Mouse (Mus musculus): ENCODE results near the gene Igsf23. TPM values are rescaled to one million over a fixed set of nuclear protein-coding genes. Genes with fewer than 3 reads are reported as not detected.
A peak's percentile ranks its signal among the peaks of the same experiment; 100 is the strongest.

Igsf23 gene
- polyA plus RNA-seq, 1 experiment: not detected

- DNase-seq (ENCODE audit: low read depth): peak; percentile 4
- no peak for TF ChIP-seq CTCF (IDR thresholded peaks at IDR 0.05; ENCODE audit: borderline replicate concordance, extremely low read depth, insufficient read depth, insufficient read length)
- TF ChIP-seq POLR2A (IDR thresholded peaks at IDR 0.05; ENCODE audit: borderline replicate concordance, extremely low read depth, insufficient read depth, insufficient read length, poor library complexity, severe bottlenecking): no peak
Observed at GRCm38 (mm10) chr7:19952320-19952986, 1.9 kb upstream of the Igsf23 start.

- no peak for TF ChIP-seq POLR2A (IDR thresholded peaks at IDR 0.05; ENCODE audit: borderline replicate concordance, extremely low read depth, insufficient read depth, insufficient read length, poor library complexity, severe bottlenecking)
- TF ChIP-seq CTCF (IDR thresholded peaks at IDR 0.05; ENCODE audit: borderline replicate concordance, extremely low read depth, insufficient read depth, insufficient read length): no peak
Observed at GRCm38 (mm10) chr7:19949996-19950395, 560 bp downstream of the Igsf23 start.

GRCm38 (mm10) chr7:19948956-19949355, 1.6 kb downstream of the Igsf23 start:
- TF ChIP-seq CTCF (IDR thresholded peaks at IDR 0.05; ENCODE audit: borderline replicate concordance, extremely low read depth, insufficient read depth, insufficient read length) (no peak), POLR2A (IDR thresholded peaks at IDR 0.05; ENCODE audit: borderline replicate concordance, extremely low read depth, insufficient read depth, insufficient read length, poor library complexity, severe bottlenecking) (no peak)
- DNase-seq (ENCODE audit: low read depth): no peak

More at GRCm38 (mm10) chr7:19949996-19950395, 560 bp downstream of the Igsf23 start:
- DNase-seq (ENCODE audit: low read depth): no peak

GRCm38 (mm10) chr7:19945821-19946515, 4.6 kb downstream of the Igsf23 start:
- TF ChIP-seq CTCF (IDR thresholded peaks at IDR 0.05; ENCODE audit: borderline replicate concordance, extremely low read depth, insufficient read depth, insufficient read length) (no peak), POLR2A (IDR thresholded peaks at IDR 0.05; ENCODE audit: borderline replicate concordance, extremely low read depth, insufficient read depth, insufficient read length, poor library complexity, severe bottlenecking) (no peak)
- no peak for DNase-seq (ENCODE audit: low read depth)

- TF ChIP-seq POLR2A (IDR thresholded peaks at IDR 0.05; ENCODE audit: borderline replicate concordance, extremely low read depth, insufficient read depth, insufficient read length, poor library complexity, severe bottlenecking): no peak
- no peak for TF ChIP-seq CTCF (IDR thresholded peaks at IDR 0.05; ENCODE audit: borderline replicate concordance, extremely low read depth, insufficient read depth, insufficient read length)
Observed at GRCm38 (mm10) chr7:19945201-19945600, 5.4 kb downstream of the Igsf23 start.

GRCm38 (mm10) chr7:19944709-19945108, 5.8 kb downstream of the Igsf23 start:
- TF ChIP-seq CTCF (IDR thresholded peaks at IDR 0.05; ENCODE audit: borderline replicate concordance, extremely low read depth, insufficient read depth, insufficient read length) (no peak), POLR2A (IDR thresholded peaks at IDR 0.05; ENCODE audit: borderline replicate concordance, extremely low read depth, insufficient read depth, insufficient read length, poor library complexity, severe bottlenecking) (no peak)
- no peak for DNase-seq (ENCODE audit: low read depth)

More at GRCm38 (mm10) chr7:19945201-19945600, 5.4 kb downstream of the Igsf23 start:
- DNase-seq (ENCODE audit: low read depth): no peak

GRCm38 (mm10) chr7:19940256-19940655, 10.3 kb downstream of the Igsf23 start:
- no peak for TF ChIP-seq POLR2A (IDR thresholded peaks at IDR 0.05; ENCODE audit: borderline replicate concordance, extremely low read depth, insufficient read depth, insufficient read length, poor library complexity, severe bottlenecking)
- no peak for TF ChIP-seq CTCF (IDR thresholded peaks at IDR 0.05; ENCODE audit: borderline replicate concordance, extremely low read depth, insufficient read depth, insufficient read length)
- DNase-seq (ENCODE audit: low read depth): no peak

- TF ChIP-seq POLR2A (IDR thresholded peaks at IDR 0.05; ENCODE audit: borderline replicate concordance, extremely low read depth, insufficient read depth, insufficient read length, poor library complexity, severe bottlenecking) (no peak), CTCF (IDR thresholded peaks at IDR 0.05; ENCODE audit: borderline replicate concordance, extremely low read depth, insufficient read depth, insufficient read length) (no peak)
- DNase-seq (ENCODE audit: low read depth): peak; percentile 58
Observed at GRCm38 (mm10) chr7:19939555-19940235, 10.9 kb downstream of the Igsf23 start.

- no peak for TF ChIP-seq POLR2A (IDR thresholded peaks at IDR 0.05; ENCODE audit: borderline replicate concordance, extremely low read depth, insufficient read depth, insufficient read length, poor library complexity, severe bottlenecking)
- TF ChIP-seq CTCF (IDR thresholded peaks at IDR 0.05; ENCODE audit: borderline replicate concordance, extremely low read depth, insufficient read depth, insufficient read length): no peak
- DNase-seq (ENCODE audit: low read depth): no peak
Observed at GRCm38 (mm10) chr7:19937229-19937821, 13.2 kb downstream of the Igsf23 start.

GRCm38 (mm10) chr7:19935961-19936360, 14.6 kb downstream of the Igsf23 start:
- TF ChIP-seq POLR2A (IDR thresholded peaks at IDR 0.05; ENCODE audit: borderline replicate concordance, extremely low read depth, insufficient read depth, insufficient read length, poor library complexity, severe bottlenecking) (no peak), CTCF (IDR thresholded peaks at IDR 0.05; ENCODE audit: borderline replicate concordance, extremely low read depth, insufficient read depth, insufficient read length) (no peak)
- no peak for DNase-seq (ENCODE audit: low read depth)

- TF ChIP-seq POLR2A (IDR thresholded peaks at IDR 0.05; ENCODE audit: borderline replicate concordance, extremely low read depth, insufficient read depth, insufficient read length, poor library complexity, severe bottlenecking) (no peak), CTCF (IDR thresholded peaks at IDR 0.05; ENCODE audit: borderline replicate concordance, extremely low read depth, insufficient read depth, insufficient read length) (no peak)
- no peak for DNase-seq (ENCODE audit: low read depth)
Observed at GRCm38 (mm10) chr7:19935171-19935751, 15.3 kb downstream of the Igsf23 start.
